Mouse (Mus musculus): ENCODE results near the gene Gna13.

- TF ChIP-seq POLR2A (IDR thresholded peaks at IDR 0.05; ENCODE audit: insufficient read depth, low read depth, low read length) (no peak), CTCF (IDR thresholded peaks at IDR 0.05; ENCODE audit: insufficient read depth, low read depth, low read length) (no peak)
Observed at GRCm38 (mm10) chr11:109349652-109350316, 12.8 kb upstream of the Gna13 start.
